Mouse (Mus musculus) thymus, postnatal 0 days (tissue): ENCODE results near the gene Nckap5. TPM values are rescaled to one million over a fixed set of nuclear protein-coding genes. Genes with fewer than 3 reads are reported as not detected.
"Not testable (repeated sequence)": the region's sequence is repeated elsewhere in the genome, so short reads cannot be mapped to it uniquely, and the experiment has no call there.

Source experiments
- DNase-seq: peaks from one replicate; pipeline ENCODE4 v3.0.0-alpha.2; 2015; ENCODE audit warnings: low spot score
- polyA plus RNA-seq: library from polyadenylated mRNA; unstranded; fragments of >200 nt; fragmentation: Nextera tagmentation; extraction: Ambion mirVana; gene quantifications from 2 replicates; pipeline ENCODE4 v1.2.1, GENCODE M21; 2015

Gene Nckap5
- polyA plus RNA-seq, 1 experiment from 2014 or later: 1.1 TPM

DNA sequence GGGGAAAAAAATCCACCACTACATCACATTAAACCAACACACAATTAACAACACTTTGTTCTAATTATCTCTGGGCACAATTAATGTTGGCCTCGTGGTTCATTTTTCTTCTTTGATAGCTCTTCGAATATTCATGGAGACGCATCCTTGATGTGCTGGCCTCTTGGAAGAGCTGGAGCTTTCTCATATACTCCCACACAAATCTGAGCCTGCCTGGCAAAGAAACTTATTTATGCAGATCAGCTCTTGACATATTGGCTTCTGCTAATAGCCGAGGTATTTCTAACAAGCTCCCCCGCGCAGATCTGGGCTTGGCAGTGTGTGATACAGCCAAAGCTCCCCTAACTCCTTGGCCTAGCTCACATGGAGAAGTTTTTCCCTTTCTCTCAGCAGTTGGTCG, 621.5 kb downstream of the Nckap5 start:
- DNase-seq: no peak

DNA sequence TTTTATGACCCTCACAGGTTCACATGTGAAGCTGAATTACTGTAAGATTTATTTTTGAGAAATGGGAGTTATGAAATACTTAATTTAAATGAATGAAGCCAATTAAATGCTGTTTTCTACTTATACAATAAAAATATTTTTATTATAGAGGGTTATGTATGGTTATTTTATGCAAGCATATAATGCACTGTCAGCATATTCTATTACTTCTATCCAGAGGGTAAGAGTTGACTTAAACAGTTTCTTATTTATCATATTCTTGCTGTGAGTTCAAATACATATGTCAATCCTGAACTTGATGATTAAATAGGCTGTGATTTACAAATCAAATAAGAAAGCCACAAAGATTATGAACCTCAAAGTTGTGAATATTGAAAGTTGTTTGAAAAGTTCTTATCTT, 633.7 kb downstream of the Nckap5 start:
- no peak for DNase-seq

DNA sequence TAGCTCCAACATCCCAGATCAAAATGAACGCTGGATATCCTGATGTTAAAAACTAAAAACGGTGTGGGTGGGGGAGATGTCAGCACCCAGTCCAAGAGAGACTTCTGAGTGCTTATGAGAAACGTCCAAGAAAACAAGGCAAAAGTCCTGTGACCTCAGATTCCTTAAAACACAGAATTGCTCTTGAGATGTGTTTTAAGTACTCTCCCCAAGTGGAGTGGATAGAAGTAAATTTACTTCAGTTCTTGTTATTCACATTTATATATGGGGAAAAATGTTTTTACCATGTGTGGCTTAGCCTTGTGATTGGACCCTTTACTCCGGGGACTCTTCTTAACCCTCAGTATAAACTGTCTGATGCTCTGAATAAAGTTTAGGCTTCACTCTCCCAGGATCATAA, 640.2 kb downstream of the Nckap5 start:
- no peak for DNase-seq

DNA sequence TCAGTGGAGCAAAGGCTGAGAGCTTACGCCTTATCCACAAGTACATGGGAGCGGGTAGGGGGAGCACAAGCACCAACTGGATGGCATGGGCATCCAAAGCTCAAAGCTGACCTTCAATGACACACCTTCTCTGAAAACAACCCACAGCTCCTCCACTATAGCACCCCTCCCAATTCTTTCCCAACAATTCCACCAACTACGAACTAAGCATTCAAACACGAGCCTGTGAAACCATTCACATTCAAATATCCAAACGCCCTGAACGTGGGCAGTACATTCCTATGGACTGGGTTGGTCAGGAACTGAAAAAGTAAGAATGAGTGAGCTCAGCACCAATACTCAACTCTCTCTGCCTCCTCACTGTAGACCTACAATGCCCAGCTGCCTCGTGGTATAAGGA, 646.8 kb downstream of the Nckap5 start:
- DNase-seq: no peak

DNA sequence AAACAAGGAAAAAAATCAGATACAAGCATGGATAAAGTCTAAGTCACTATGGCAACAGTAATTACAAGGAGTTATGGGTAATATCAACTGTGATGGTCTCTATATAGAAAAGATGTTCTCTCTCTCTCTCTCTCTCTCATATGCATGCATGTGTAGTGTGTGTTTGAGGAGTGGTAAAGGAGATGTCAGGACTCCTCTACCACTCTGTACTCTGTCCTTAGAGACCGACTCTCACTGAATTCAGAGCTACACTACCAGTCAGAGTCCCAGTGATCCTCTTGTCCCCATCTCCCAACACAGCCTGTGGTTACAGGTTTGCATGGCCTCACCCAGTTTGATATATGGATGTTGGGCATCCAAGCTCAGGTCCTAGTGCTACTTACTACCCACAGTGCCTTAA, 662.0 kb downstream of the Nckap5 start:
- no peak for DNase-seq

DNA sequence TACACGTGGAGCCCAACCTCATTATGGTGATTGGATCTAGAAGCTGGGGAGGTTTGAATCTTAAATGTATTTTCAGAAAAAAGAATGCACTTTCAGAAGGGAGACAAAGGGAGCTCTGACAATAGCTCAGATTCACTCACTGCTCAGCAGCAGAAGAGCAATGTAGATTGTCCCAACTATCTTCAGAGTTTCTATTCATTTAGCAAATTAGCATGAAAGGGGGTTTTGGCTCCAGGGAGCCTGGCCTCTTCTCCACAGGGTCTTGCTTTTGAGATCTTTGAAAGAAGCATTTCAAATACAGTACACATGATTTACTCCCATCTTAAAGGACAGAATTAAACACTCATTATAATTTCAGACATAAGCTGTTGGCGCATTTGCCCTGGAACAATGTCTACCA, 662.5 kb downstream of the Nckap5 start:
- DNase-seq: no peak

DNA sequence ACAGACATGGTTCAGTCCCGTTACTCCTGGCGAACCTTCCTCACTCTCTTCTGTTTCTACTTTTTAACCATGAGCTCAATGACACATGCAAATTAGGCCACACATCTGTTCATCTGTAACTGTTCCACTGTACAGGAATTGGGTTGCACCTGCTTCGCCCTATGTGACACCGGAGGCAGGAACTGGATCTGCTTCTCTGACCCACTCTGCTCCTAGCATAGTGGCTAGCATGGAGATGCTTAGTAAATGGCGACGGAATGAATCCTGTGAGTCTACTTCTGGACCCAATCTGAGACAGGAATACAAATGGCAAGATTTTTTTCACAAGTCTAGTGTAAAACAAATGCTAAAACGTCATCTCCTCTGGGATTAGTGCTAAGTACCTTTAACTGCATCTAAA, 663.1 kb downstream of the Nckap5 start:
- DNase-seq: no peak

DNA sequence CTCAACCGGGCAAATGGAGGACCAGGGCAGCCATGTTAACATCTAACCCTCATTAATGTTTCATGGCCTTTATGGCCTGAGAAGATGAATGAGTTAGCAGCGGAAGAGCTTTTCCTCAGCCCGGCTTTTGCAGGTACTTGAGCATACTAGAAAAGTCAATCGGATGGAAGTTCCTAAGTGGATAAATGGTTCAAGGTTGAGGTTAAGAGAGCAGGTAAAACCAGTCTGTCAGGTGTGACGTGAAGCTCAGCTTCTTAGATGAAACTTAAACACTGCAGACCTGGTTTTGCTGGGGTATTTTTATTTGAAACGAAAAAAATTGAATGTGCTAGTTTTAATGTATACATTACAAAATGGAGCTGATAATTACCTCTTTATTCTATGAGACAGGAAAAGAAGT, 671.3 kb downstream of the Nckap5 start:
- DNase-seq: no peak

DNA sequence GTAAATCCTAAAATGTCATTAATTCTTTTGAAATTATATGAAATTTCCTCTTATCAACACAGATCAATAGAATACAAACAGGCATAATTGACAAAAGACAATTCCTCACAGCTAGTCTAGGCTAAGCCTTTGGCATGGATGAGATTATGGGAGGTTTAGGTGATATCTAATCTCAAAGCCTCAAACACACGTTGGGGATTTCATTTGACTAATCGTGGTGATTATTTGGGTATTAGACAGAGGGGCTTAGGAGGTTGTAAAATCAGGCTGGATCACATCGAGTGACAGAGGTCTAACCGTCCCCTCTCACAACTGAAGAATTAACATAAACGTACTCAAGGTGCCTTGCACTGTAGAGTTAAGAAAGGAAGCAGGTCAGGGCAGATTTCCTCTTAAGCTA, 674.8 kb downstream of the Nckap5 start:
- DNase-seq: no peak

DNA sequence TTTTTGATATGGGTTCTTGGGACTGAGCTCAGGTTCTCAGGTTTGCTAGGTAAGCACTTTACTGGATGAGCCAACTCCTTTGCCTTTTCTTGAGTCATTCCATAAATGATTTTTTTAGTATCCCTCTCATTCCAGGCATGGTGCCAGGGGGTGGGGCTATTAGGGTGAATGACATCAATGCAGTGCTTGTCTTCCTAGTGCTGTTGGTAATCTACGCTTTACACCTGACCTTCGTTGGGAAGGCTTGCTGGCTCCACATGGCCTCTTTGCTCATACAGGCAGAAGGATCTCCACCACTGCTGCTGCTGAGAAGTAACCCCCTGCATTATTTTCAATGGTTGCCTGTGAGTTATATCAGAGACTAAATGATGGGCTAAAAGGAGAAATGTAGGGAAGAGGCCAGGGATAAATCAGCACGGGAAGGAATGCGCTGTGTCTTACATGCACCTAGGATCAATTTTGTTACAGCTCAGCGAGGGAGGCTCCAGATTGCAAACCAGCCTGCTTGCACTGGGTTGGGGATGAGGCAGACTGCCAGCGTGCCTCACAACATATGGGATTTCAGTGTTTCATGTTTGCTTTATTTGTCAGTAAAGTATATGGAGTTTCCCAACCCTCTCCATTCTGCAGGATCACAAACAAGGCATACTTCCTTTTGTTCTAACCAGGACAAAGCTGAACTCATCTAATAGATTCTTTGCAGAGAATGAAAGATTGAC, 676.9 kb downstream of the Nckap5 start:
- DNase-seq: no peak

DNA sequence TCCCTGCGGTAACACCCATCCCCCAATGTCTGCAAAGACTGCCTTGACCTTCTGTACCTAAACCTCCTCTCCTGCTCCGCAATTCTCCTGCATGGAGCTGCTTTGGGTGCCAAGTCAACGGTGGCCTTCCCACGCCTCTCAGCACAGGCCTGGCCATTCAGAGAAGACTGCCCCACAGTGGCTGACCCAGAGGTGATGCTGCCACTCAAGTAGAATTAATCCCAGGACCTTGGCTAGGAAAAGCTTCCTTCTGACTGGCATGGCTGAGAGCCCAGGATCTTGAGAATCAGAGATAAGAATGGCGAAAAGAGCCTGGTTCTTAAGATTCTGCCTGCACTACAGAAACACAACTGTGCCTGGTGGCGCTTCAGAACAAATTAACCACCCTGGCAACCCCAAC, 678.4 kb downstream of the Nckap5 start:
- DNase-seq: no peak

DNA sequence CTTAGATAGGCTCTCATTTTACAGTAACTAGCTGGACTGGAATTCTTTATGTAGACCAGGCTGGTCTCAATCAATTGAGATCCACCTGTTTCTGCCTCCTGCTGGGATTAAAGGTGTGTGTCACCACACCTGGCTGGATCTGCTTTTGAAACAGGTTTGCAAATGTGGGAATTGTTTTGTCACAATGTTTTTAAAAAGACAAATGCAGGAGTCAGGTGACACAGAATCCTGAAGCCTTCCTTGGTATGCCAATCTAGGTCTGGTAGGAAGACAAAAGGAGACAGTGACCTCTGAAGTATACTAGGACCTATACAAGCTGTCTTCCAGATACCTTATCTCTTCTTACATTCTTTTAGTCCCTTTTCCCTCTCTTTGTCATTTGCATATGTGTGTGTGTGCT, 680.6 kb downstream of the Nckap5 start:
- no peak for DNase-seq

DNA sequence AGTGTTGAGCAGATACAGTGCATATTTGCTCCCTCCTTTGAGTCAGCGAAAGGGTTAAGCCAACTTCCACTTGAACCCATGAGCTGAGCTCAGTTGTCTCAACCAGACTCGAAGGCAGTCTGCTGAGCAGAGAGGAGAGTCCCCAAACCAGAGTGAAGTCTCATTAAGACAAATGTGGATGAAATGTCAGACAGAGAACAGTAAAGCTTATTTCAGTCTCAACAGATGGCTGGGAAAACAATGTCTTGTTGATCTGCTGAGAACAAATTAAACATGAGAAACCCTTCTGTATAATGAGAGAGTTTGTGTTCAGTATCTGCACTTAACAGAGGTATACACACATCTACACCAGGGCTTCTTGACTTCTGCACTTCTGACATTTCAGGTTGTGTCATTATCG, 694.9 kb downstream of the Nckap5 start:
- DNase-seq: no peak

DNA sequence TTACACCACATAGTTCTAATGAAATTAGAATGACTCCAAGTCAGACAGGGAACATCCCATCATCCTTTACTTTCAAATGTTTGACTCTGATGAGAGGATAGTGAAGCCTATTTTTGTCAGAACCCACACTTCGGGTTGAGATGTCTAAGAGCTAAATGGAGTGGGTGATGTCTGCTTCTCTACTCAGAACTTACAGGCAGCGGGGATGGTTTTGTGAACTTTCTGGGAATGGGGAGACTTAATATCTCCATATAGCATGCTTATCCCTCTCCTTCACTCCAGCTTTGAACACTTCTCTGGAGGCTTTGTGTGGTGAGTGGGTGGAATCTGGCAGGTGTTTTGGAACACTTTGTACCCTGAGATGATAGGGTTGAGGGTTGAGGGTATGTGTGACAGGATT, 698.3 kb downstream of the Nckap5 start:
- no peak for DNase-seq

DNA sequence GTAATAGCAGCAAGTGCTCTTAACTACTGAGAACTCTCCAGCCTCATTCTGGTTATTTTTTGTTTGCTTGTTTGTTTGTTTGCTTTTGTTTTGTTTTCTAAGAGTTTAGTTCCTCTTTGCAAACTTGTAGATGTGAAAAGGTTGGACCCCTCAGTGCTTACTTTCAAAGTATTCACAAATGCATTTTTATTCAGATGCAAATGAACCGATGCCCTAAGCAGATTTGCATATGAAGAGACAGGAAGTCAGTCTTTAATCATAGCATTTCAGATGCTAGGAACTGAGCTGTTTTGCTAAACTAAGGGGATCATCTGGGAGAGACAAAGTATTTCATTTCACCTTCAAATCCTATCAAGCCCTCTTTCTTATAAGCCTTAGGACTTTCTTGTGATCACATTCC, 701.5 kb downstream of the Nckap5 start:
- DNase-seq: no peak

DNA sequence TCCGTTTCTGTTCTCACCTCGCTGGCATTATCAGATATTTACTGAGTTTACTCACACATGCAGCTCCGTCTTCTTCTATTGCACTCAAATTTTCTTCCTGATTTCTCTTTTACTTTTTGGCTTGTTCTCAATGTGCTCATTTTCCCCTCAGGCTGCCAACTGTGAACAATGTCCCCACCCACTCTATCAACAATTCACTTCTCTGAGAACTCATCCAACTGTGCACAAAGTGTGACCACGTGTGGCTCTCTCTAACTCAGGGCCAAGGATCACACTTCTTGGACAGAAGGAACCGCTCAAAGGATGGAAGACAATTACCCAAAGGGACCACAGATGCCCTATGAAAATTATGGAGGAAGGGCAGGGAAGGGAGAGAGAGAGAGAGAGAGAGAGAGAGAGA, 707.5 kb downstream of the Nckap5 start:
- DNase-seq: no peak

DNA sequence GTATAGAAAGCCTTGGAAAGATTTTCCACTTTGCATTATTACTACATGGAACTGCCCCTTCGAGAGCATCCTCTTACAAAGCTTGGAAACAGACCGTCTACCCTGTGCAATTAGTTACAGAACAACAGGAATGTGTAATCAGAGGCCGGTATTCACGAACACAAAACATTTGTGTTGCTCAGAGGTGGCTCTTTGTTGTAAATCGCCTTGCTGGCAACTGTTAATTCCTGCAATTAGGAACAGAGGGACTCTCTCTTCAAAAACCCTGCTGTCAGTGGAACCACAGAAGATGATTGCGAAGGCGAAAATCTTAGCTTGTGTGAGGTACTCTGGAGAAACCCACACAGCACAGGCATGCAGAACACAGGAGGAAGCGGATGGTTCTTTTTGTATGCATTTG, 710.1 kb downstream of the Nckap5 start:
- DNase-seq: no peak

DNA sequence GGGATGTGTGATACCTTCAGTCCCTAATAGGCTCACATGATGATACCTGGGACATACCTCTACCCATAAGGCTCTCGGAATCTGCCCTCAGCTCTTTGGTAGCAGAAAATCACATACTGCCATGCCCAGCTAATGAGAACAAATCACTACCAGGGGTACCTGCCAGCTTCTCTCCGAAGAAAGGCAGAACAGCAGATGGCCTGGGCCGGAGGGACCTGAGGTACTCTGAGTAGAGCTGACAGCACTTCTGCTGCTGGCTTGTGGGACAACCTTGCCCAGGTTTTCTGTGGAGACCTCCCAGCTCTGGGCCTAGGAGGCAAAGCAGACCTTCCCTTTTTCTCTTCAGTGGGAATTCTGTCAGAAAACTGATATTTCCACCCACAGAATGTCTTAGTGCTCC, 714.6 kb downstream of the Nckap5 start:
- no peak for DNase-seq

DNA sequence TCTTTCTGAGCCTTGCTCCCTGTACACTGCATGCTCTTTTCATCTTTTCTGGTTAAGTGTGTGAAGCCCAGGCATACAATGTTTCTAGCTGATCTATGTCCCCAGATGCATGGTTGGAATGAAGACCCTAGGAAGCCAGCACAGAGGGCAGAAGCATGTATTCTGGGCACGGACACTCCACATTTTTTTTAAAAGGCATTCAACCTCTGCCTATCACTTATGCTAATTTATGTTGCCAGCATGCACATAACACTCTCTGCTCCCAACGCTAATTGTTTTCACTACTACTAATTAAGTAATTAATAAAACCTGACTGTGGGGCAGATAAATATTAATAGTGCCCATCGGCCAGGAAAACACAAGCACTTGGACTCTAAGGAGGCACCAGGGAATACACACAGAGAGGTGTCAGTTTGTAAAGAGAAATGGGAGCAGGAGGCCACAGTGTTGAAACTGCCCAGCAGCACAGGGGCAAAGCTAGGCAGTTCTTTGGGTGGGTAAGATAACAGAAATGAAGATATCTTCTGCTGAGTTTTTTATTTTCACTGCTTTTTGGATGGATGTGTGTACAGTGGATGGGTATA, 724.8 kb downstream of the Nckap5 start:
- no peak for DNase-seq

DNA sequence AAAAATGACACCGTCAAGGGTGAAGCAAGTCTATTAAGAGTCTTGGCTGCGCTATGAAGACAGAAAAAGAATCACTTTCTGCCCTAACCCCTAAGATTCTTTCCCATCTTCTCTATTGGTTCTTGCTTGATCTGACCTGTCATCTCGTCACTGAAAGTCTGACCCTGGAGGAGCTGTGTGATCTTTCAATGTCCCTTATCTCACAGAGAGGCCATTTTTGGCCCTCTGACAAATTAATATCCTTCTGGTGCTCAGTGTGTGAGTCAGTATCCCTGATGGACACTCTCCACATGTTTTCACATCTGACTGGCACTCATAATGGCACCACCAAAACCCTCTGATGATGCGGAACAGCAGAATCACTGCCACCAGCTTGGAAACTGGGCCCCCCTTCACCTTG, 736.3 kb downstream of the Nckap5 start:
- DNase-seq: no peak

DNA sequence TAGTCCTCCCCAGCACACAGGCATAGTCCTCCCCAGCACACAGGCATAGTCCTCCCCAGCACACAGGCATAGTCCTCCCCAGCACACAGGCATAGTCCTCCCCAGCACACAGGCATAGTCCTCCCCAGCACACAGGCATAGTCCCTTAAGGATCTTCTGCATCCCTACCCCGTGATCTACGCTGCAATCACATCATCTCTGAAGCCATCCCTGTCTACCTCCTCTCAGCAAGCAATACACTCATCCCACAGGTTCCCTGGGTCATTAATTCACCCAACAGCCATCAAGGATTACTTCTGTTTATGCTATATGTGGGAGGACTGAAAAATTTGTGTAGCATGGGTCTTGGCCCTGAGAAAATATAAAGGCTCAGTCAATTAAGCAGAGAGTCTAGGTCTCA, 738.6 kb downstream of the Nckap5 start:
- not testable (repeated sequence) for DNase-seq

DNA sequence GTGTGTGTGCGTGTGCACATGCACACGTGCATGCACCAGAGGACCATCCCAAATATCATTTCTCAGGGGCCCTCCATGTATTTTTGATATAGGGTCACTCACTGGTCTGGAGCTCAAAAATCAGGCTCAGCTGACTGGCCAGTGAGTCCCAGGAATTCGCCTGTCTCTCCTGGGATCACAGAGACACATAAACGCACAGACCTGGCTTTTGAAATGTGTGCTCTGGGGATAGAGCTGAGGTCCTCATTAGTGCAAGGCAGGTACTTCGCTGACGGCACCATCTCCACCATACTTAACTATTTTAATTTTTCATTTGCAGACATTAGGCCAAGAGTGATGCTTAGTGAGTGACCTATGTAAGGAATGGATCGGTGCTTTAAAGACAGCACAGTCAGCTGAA, 743.4 kb downstream of the Nckap5 start:
- DNase-seq: no peak

DNA sequence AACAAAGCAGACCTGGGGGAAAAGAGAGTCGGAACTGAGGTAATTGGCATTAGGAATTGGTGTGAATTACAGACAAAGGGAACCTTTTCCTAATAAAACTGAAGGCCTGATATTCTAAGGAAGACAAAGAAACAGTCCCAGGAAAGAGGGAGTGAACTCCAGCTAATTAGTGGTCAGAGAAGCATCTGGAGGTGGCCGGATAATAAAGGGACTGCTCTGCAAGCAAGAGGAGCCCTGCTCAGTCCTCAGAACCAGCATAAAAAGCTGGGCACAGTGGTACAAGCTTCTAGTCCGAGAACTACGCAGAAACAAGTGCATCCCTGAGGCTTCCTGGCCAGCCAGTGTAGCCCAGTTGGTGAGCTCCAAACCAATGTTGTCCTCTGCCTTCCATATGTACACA, 754.3 kb downstream of the Nckap5 start:
- DNase-seq: no peak

DNA sequence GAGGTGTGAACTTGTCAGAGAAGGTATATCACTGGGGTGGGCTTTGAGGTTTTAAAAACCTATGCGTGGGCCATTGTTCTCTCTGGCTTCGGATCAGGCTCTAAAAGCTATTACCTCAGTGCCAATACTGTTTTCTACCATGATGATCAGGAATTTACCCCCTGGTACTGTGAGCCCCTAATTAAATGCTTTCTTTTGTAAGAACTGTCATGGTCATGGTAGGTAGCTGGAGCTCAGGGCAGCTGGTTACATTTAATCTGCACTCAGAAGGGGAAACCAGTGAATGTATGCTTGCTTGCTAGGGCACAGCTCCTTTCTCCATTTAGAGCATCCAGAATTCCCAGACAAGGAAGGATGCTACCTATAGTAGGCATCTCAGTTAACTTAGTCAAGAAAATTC, 759.7 kb downstream of the Nckap5 start:
- DNase-seq: no peak
